Mouse (Mus musculus): Measurements from ENCODE around the gene Fkbp2. TPM values are rescaled to one million over a fixed set of nuclear protein-coding genes. Genes with fewer than 3 reads are reported as not detected.

Fkbp2 gene
- polyA plus RNA-seq, 1 experiment from 2014 or later, result 128 TPM

GRCm38 (mm10) chr19:6978639-6978974 lies 1.7 kb downstream of the Fkbp2 start:
- Histone ChIP-seq H3K27me3 (ENCODE audit: insufficient read depth, low read length) (no peaks in the 10 kb centered on the region), H3K27ac (0 out of 2 replicates have a peak overlapping the region, but pooled peaks have one; percentile 75), H3K4me1 (replicated peaks; ENCODE audit: insufficient read depth, low read length) (peaks cover 22% of the 10 kb centered on the region), H3K4me2 (ENCODE audit: low read length) (peak overlapping the region; percentile 70), H3K9me3 (replicated peaks; ENCODE audit: low read length) (no peaks in the 10 kb centered on the region), H3K4me3 (replicated peaks; ENCODE audit: low read depth, low read length) (peak overlapping the region; percentile 46; the same call in 1 of the 2 replicates), H3K9ac (ENCODE audit: low read depth, low read length) (peak overlapping the region; percentile 63), H3K36me3 (ENCODE audit: insufficient read depth, low read length) (peaks cover 24% of the 10 kb centered on the region; the same call in 1 of the 2 replicates)
- ATAC-seq (replicated peaks; ENCODE audit: low FRiP score, low read depth) (no peak), DNase-seq (ENCODE audit: low spot score) (no peak)
- 35% methylated on average over 3 of the region's 3 CpGs for WGBS
- TF ChIP-seq CTCF (IDR thresholded peaks at IDR 0.05; ENCODE audit: low read depth), result no peak

- no peaks in the 10 kb centered on the region for H3K27me3 ChIP-seq (ENCODE audit: insufficient read depth, low read length)
- DNase-seq (ENCODE audit: low spot score) (no peak), ATAC-seq (replicated peaks; ENCODE audit: low FRiP score, low read depth) (no peak)
- no peak overlapping the region; the same call in 1 of the 2 replicates for H3K4me3 ChIP-seq (replicated peaks; ENCODE audit: low read depth, low read length)
- H3K4me2 ChIP-seq (ENCODE audit: low read length), result peak overlapping the region; percentile 70; the same call in 1 of the 2 replicates
- H3K27ac ChIP-seq, result no peak overlapping the region
- 0 out of 2 replicates have a peak, but pooled peaks cover 22% of the 10 kb centered on the region for H3K36me3 ChIP-seq (ENCODE audit: insufficient read depth, low read length)
- peaks cover 22% of the 10 kb centered on the region for H3K4me1 ChIP-seq (replicated peaks; ENCODE audit: insufficient read depth, low read length)
- no peaks in the 10 kb centered on the region for H3K9me3 ChIP-seq (replicated peaks; ENCODE audit: low read length)
- 81% methylated on average over 13 of the region's 13 CpGs for WGBS
- H3K9ac ChIP-seq (ENCODE audit: low read depth, low read length), result 0 out of 2 replicates have a peak overlapping the region, but pooled peaks have one; percentile 27
- TF ChIP-seq CTCF (IDR thresholded peaks at IDR 0.05; ENCODE audit: low read depth), result no peak
These were observed 2.3 kb downstream of the Fkbp2 start for GRCm38 (mm10) chr19:6977759-6978638.

DNA sequence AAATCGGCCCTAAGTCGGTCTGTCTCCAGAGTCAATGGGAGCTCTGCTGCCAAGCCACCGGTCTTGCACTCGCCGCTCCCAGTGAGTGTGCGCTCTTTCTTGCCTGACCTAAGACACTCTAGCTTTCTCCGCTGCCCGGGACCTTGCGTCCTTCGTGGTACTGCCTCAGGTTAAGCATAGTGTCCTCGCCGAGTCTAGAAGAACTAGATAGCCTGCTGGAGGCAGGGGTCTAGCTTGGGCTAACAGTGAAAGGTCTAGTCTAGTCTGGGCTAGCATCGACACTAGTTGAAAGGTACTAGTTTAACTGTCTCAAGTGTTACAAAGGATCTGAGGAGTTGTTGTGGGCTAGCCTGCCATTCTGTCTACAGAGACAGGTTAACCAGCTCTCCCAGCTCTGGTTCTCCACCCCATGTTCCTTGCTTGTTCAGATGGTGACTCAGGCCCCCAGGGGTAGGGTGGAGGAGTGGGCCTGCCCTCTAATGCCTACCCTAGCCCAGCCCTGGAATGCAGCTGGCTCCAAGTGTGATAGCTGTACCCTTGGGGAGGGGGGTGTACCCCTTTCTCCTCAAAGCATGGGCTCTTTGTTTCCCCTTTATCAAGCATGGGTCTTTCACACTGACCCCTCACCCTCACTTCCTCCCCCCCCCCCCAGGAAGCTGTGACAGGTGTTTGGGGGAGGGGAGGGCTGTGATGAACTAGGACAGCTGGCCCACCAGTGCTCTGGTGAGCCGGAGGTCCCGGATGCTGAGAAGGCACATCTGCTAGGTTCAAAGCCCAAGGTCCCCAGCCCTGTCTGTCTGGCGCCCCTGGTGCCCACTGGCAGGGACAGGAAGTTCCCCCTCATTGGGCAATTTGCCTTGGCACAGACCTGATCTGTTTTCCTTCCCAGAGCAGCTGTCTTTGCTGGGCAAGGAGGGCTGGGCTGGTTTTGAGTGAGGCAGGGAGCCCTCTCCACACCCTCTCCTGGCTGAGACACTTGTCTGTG lies 4.5 kb downstream of the Fkbp2 start, which contains the start of gene Plcb3:
TSS of gene Plcb3 (minus strand) at position 934 of the 985 bp plus-strand sequence.
- peak; percentile 81 for DNase-seq (ENCODE audit: low spot score)
- WGBS, result under 1% methylated on average over 16 of the region's 16 CpGs
- H3K36me3 ChIP-seq (ENCODE audit: insufficient read depth, low read length), result 0 out of 2 replicates have a peak, but pooled peaks cover 14% of the 10 kb centered on the region

GRCm38 (mm10) chr19:6974211-6975205 lies 5.8 kb downstream of the Fkbp2 start, which contains the start of gene Ppp1r14b:
Gene Ppp1r14b (plus strand): TSS chr19:6974968.
- WGBS, result under 1% methylated on average over 69 of the region's 84 CpGs
- Histone ChIP-seq H3K36me3 (ENCODE audit: insufficient read depth, low read length) (0 out of 2 replicates have a peak, but pooled peaks cover 14% of the 10 kb centered on the region), H3K4me3 (replicated peaks; ENCODE audit: low read depth, low read length) (peak within 1 kb of the TSS; percentile 69), H3K27ac (peak within 1 kb of the TSS; percentile 85), H3K9ac (ENCODE audit: low read depth, low read length) (peak within 1 kb of the TSS; percentile 72), H3K27me3 (ENCODE audit: insufficient read depth, low read length) (no peaks in the 10 kb centered on the region), H3K4me2 (ENCODE audit: low read length) (peak within 1 kb of the TSS; percentile 92), H3K4me1 (replicated peaks; ENCODE audit: insufficient read depth, low read length) (peaks cover 34% of the 10 kb centered on the region), H3K9me3 (replicated peaks; ENCODE audit: low read length) (no peaks in the 10 kb centered on the region)
- peak; percentile 90 for DNase-seq (ENCODE audit: low spot score)
- no peak for TF ChIP-seq CTCF (IDR thresholded peaks at IDR 0.05; ENCODE audit: low read depth)
- ATAC-seq (replicated peaks; ENCODE audit: low FRiP score, low read depth), result peak; percentile 43

More for the DNA sequence above, 4.5 kb downstream of the Fkbp2 start, which contains the start of gene Plcb3:
- H3K4me3 ChIP-seq (replicated peaks; ENCODE audit: low read depth, low read length), result peak within 1 kb of the TSS; percentile 69
- TF ChIP-seq CTCF (IDR thresholded peaks at IDR 0.05; ENCODE audit: low read depth), result peak; percentile 48; the same call in 1 of the 2 replicates
- peak within 1 kb of the TSS; percentile 92 for H3K4me2 ChIP-seq (ENCODE audit: low read length)
- no peaks in the 10 kb centered on the region for H3K9me3 ChIP-seq (replicated peaks; ENCODE audit: low read length)
- peak within 1 kb of the TSS; percentile 85 for H3K27ac ChIP-seq
- peaks cover 28% of the 10 kb centered on the region for H3K4me1 ChIP-seq (replicated peaks; ENCODE audit: insufficient read depth, low read length)
- H3K27me3 ChIP-seq (ENCODE audit: insufficient read depth, low read length), result no peaks in the 10 kb centered on the region
- H3K9ac ChIP-seq (ENCODE audit: low read depth, low read length), result peak within 1 kb of the TSS; percentile 72
- no peak for ATAC-seq (replicated peaks; ENCODE audit: low FRiP score, low read depth)

- 35% methylated on average over 12 of the region's 12 CpGs for WGBS
- no peak for TF ChIP-seq CTCF (IDR thresholded peaks at IDR 0.05; ENCODE audit: low read depth)
- Histone ChIP-seq H3K9me3 (replicated peaks; ENCODE audit: low read length) (no peaks in the 10 kb centered on the region), H3K9ac (ENCODE audit: low read depth, low read length) (peak overlapping the region; percentile 72; the same call in 1 of the 2 replicates), H3K27ac (peak overlapping the region; percentile 16; the same call in 1 of the 2 replicates), H3K36me3 (ENCODE audit: insufficient read depth, low read length) (0 out of 2 replicates have a peak, but pooled peaks cover 14% of the 10 kb centered on the region), H3K4me1 (replicated peaks; ENCODE audit: insufficient read depth, low read length) (peaks cover 32% of the 10 kb centered on the region), H3K4me2 (ENCODE audit: low read length) (peak overlapping the region; percentile 92), H3K4me3 (replicated peaks; ENCODE audit: low read depth, low read length) (peak overlapping the region; percentile 69), H3K27me3 (ENCODE audit: insufficient read depth, low read length) (no peaks in the 10 kb centered on the region)
- DNase-seq (ENCODE audit: low spot score), result no peak
- ATAC-seq (replicated peaks; ENCODE audit: low FRiP score, low read depth), result no peak
These were observed 6.6 kb downstream of the Fkbp2 start for GRCm38 (mm10) chr19:6973581-6974190.
